ENCODE assay signal across 9 mouse cellular contexts in the genomic region with DNA sequence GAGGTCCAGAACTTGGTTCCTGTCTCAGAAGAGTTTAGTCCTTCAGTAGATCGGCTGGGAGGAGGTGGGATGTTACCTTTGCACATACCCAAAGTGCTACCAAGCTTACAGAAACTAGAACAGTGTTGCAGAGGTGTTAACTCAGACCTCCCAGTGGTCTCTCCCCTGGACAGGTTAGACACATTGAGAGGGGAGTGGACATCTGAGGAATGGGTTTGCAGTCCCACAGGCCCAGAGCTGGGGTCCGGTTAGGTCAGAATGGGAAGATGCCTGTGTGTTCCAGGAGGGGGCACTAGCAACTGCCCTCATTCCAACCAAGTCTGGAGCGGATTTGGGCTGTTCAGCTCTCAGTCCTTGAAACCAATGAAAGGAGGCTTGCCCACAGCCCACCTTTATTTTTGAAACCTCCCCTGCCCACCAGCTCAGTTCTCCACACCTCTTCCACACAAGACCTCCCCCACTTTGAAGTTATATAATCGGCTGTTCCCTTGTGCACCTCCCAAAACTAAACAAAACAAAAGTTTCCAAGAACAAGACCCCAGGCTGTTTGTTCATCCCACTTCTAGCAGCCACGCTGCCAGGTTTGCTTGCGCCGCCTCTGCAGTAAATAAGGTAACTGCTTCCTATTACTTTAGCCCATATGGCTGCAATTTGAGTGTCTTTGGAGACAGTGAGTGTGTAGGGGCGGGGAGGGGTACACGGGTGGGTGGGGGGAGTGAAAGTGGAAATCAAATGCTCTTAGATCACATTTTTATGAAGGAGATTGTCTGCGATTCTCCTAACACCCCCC. TPM values are rescaled to one million over a fixed set of nuclear protein-coding genes. Genes with fewer than 3 reads are reported as not detected.
DNase-seq lines count a peak whose midpoint lies in the region; ATAC-seq lines count a peak whose summit lies in the region.
"Had no signal": no experiment of that assay in that cellular context is flagged by ENCODE, and none has a peak within 500 bp of the region (broad histone marks: within the 10 kb centered on the region; RNA-seq: fewer than 3 reads in every experiment).

No protein-coding gene starts in this region.

- H3K9ac ChIP-seq in forebrain, embryonic 16.5 days (replicated peaks; ENCODE audit: low read depth, low read length): no peak overlapping the region
- no peak overlapping the region for H3K9ac ChIP-seq in midbrain, embryonic 11.5 days (ENCODE audit: low read length)
- H3K9ac ChIP-seq in midbrain, embryonic 15.5 days: no peak overlapping the region
- no peak overlapping the region for H3K9ac ChIP-seq in forebrain, embryonic 14.5 days (ENCODE audit: low read length)

- no peak overlapping the region; the same call in 1 of the 2 replicates for H3K4me2 ChIP-seq in forebrain, embryonic 16.5 days (ENCODE audit: low read length)
- no peak overlapping the region for H3K4me2 ChIP-seq in midbrain, embryonic 11.5 days
- no peak overlapping the region for H3K4me2 ChIP-seq in midbrain, embryonic 15.5 days
- peak overlapping the region; percentile 30; the same call in 1 of the 2 replicates for H3K4me2 ChIP-seq in forebrain, embryonic 14.5 days (ENCODE audit: low read length)

- peaks cover 92% of the 10 kb centered on the region for H3K27me3 ChIP-seq in forebrain, embryonic 10.5 days (ENCODE audit: poor library complexity, severe bottlenecking)
- peaks cover 58% of the 10 kb centered on the region for H3K27me3 ChIP-seq in forebrain, embryonic 16.5 days (replicated peaks; ENCODE audit: control insufficient read depth, insufficient read depth, low read length)
- H3K27me3 ChIP-seq in midbrain, embryonic 11.5 days (ENCODE audit: control insufficient read depth, insufficient read depth, low read length): peaks cover 78% of the 10 kb centered on the region
- H3K27me3 ChIP-seq in midbrain, embryonic 15.5 days (replicated peaks): peaks cover 73% of the 10 kb centered on the region
- peaks cover 75% of the 10 kb centered on the region for H3K27me3 ChIP-seq in forebrain, embryonic 14.5 days (replicated peaks; ENCODE audit: control insufficient read depth, insufficient read depth, low read length)

- H3K4me1 ChIP-seq in forebrain, embryonic 10.5 days: peaks cover 93% of the 10 kb centered on the region
- H3K4me1 ChIP-seq in forebrain, embryonic 16.5 days (replicated peaks; ENCODE audit: control insufficient read depth, insufficient read depth, low read length): peaks cover 57% of the 10 kb centered on the region
- peaks cover 53% of the 10 kb centered on the region for H3K4me1 ChIP-seq in midbrain, embryonic 11.5 days (ENCODE audit: control insufficient read depth, insufficient read depth, low read length)
- H3K4me1 ChIP-seq in midbrain, embryonic 15.5 days: peaks cover 61% of the 10 kb centered on the region
- H3K4me1 ChIP-seq in forebrain, embryonic 14.5 days (ENCODE audit: control insufficient read depth, insufficient read depth, low read length): peaks cover 37% of the 10 kb centered on the region

- H3K9me3 ChIP-seq in forebrain, embryonic 10.5 days: no peaks in the 10 kb centered on the region
- H3K9me3 ChIP-seq in forebrain, embryonic 16.5 days (ENCODE audit: control insufficient read depth, low read length): no peaks in the 10 kb centered on the region
- H3K9me3 ChIP-seq in midbrain, embryonic 11.5 days (ENCODE audit: control insufficient read depth, low read length): no peaks in the 10 kb centered on the region
- no peaks in the 10 kb centered on the region for H3K9me3 ChIP-seq in midbrain, embryonic 15.5 days
- no peaks in the 10 kb centered on the region for H3K9me3 ChIP-seq in forebrain, embryonic 14.5 days (replicated peaks; ENCODE audit: control insufficient read depth, low read length)

- DNase-seq in forebrain, embryonic 10.5 days (ENCODE audit: extremely low spot score, low spot score): peak; percentile 60
- peak; percentile 94 for DNase-seq in midbrain, embryonic 11.5 days (ENCODE audit: low spot score, missing footprints)
- DNase-seq in forebrain, embryonic 14.5 days (ENCODE audit: low spot score): peak; percentile 54
- DNase-seq in retina, embryonic 14.5 days (ENCODE audit: low spot score): peak; percentile 68
- no peak for DNase-seq in urinary bladder, adult 18-20 months (ENCODE audit: low spot score in 2 of 2)

- H3K36me3 ChIP-seq in forebrain, embryonic 10.5 days (replicated peaks): peaks cover 4% of the 10 kb centered on the region
- no peaks in the 10 kb centered on the region for H3K36me3 ChIP-seq in forebrain, embryonic 16.5 days (ENCODE audit: control insufficient read depth, insufficient read depth)
- 0 out of 2 replicates have a peak, but pooled peaks cover 2% of the 10 kb centered on the region for H3K36me3 ChIP-seq in midbrain, embryonic 11.5 days (ENCODE audit: control insufficient read depth, insufficient read depth, low read length)
- no peaks in the 10 kb centered on the region for H3K36me3 ChIP-seq in midbrain, embryonic 15.5 days (replicated peaks)
- H3K36me3 ChIP-seq in forebrain, embryonic 14.5 days (ENCODE audit: control insufficient read depth, insufficient read depth, low read length): peaks cover 4% of the 10 kb centered on the region
- H3K36me3 ChIP-seq: G1E had no signal

- peak overlapping the region; percentile 33 for H3K4me3 ChIP-seq in forebrain, embryonic 10.5 days
- H3K4me3 ChIP-seq in forebrain, embryonic 16.5 days (replicated peaks; ENCODE audit: low read length): no peak overlapping the region
- no peak overlapping the region for H3K4me3 ChIP-seq in midbrain, embryonic 11.5 days (ENCODE audit: low read depth, low read length)
- H3K4me3 ChIP-seq in midbrain, embryonic 15.5 days: no peak overlapping the region
- no peak overlapping the region for H3K4me3 ChIP-seq in forebrain, embryonic 14.5 days (ENCODE audit: low read depth, low read length)

- ATAC-seq in forebrain, embryonic 16.5 days: no peak
- no peak for ATAC-seq in midbrain, embryonic 11.5 days (ENCODE audit: low FRiP score)
- ATAC-seq in midbrain, embryonic 15.5 days (replicated peaks): no peak
- ATAC-seq in forebrain, embryonic 14.5 days: no peak
- no peak for ATAC-seq in activated CD4-positive, CD25-positive, alpha-beta regulatory T cell, adult 4 months

- H3K27ac ChIP-seq in forebrain, embryonic 10.5 days: no peak overlapping the region
- H3K27ac ChIP-seq in forebrain, embryonic 16.5 days (ENCODE audit: low read length): no peak overlapping the region
- H3K27ac ChIP-seq in midbrain, embryonic 11.5 days (ENCODE audit: low read depth, low read length): no peak overlapping the region
- no peak overlapping the region for H3K27ac ChIP-seq in midbrain, embryonic 15.5 days
- H3K27ac ChIP-seq in forebrain, embryonic 14.5 days (ENCODE audit: low read depth, low read length): no peak overlapping the region

- WGBS in forebrain, embryonic 10.5 days: 1% methylated on average over 10 of the region's 10 CpGs
- 2% methylated on average over 10 of the region's 10 CpGs for WGBS in forebrain, embryonic 16.5 days
- WGBS in midbrain, embryonic 11.5 days: 4% methylated on average over 10 of the region's 10 CpGs
- 3% methylated on average over 10 of the region's 10 CpGs for WGBS in midbrain, embryonic 15.5 days
- 4% methylated on average over 10 of the region's 10 CpGs for WGBS in forebrain, embryonic 14.5 days

RNA-seq across cellular contexts. Expression of a gene that starts 3.2 kb away (rescaled TPM):
- 9.5 and 11.3 TPM in 2 replicates for polyA plus RNA-seq in forebrain, embryonic 10.5 days (2016; fragmentation: Nextera tagmentation; extraction: Ambion mirVana)
- polyA plus RNA-seq in forebrain, embryonic 16.5 days (2015; fragmentation: Nextera tagmentation; extraction: Ambion mirVana): 12.3 and 13.4 TPM in 2 replicates
- 11.3 and 11.9 TPM in 2 replicates for polyA plus RNA-seq in midbrain, embryonic 11.5 days (2014; fragmentation: Nextera tagmentation; extraction: Ambion mirVana)
- polyA plus RNA-seq in midbrain, embryonic 15.5 days (2015; fragmentation: Nextera tagmentation; extraction: Ambion mirVana): 9.6 and 9.7 TPM in 2 replicates
- polyA plus RNA-seq in forebrain, embryonic 14.5 days (2014; fragmentation: Nextera tagmentation; extraction: Ambion mirVana): 12.8 and 15.0 TPM in 2 replicates
- polyA plus RNA-seq in activated CD4-positive, CD25-positive, alpha-beta regulatory T cell, adult 4 months (2017; shearing (Covaris generic)): 1 to 10 TPM; 5.3 to 7.5 TPM
- polyA plus RNA-seq: G1E had no signal

RNA-seq across cellular contexts. Expression of a gene that starts 21.2 kb away (rescaled TPM):
- polyA plus RNA-seq in forebrain, embryonic 10.5 days (2016; fragmentation: Nextera tagmentation; extraction: Ambion mirVana): 115 and 127 TPM in 2 replicates
- polyA plus RNA-seq in forebrain, embryonic 16.5 days (2015; fragmentation: Nextera tagmentation; extraction: Ambion mirVana): 24.9 and 26.7 TPM in 2 replicates
- polyA plus RNA-seq in midbrain, embryonic 11.5 days (2014; fragmentation: Nextera tagmentation; extraction: Ambion mirVana): 66.7 and 70.5 TPM in 2 replicates
- polyA plus RNA-seq in midbrain, embryonic 15.5 days (2015; fragmentation: Nextera tagmentation; extraction: Ambion mirVana): 17.6 and 19.6 TPM in 2 replicates
- 19.2 and 22.1 TPM in 2 replicates for polyA plus RNA-seq in forebrain, embryonic 14.5 days (2014; fragmentation: Nextera tagmentation; extraction: Ambion mirVana)
- polyA plus RNA-seq in activated CD4-positive, CD25-positive, alpha-beta regulatory T cell, adult 4 months (2017; shearing (Covaris generic)): 1 to 10 TPM; 1.1 to 1.4 TPM
- polyA plus RNA-seq: G1E had no signal

RNA-seq across cellular contexts. Expression of a gene that starts 42.1 kb away (rescaled TPM):
- 3.3 and 4.6 TPM in 2 replicates for polyA plus RNA-seq in forebrain, embryonic 10.5 days (2016; fragmentation: Nextera tagmentation; extraction: Ambion mirVana)
- 18.1 and 18.5 TPM in 2 replicates for polyA plus RNA-seq in forebrain, embryonic 16.5 days (2015; fragmentation: Nextera tagmentation; extraction: Ambion mirVana)
- polyA plus RNA-seq in midbrain, embryonic 11.5 days (2014; fragmentation: Nextera tagmentation; extraction: Ambion mirVana): 6.3 and 7.0 TPM in 2 replicates
- 23.7 and 24.7 TPM in 2 replicates for polyA plus RNA-seq in midbrain, embryonic 15.5 days (2015; fragmentation: Nextera tagmentation; extraction: Ambion mirVana)
- 9.3 and 14.5 TPM in 2 replicates for polyA plus RNA-seq in forebrain, embryonic 14.5 days (2014; fragmentation: Nextera tagmentation; extraction: Ambion mirVana)
- 1 to 10 TPM; 2.0 to 2.4 TPM for polyA plus RNA-seq in activated CD4-positive, CD25-positive, alpha-beta regulatory T cell, adult 4 months (2017; shearing (Covaris generic))

RNA-seq across cellular contexts. Expression of a gene that starts 56.0 kb away (rescaled TPM):
- polyA plus RNA-seq in forebrain, embryonic 10.5 days (2016; fragmentation: Nextera tagmentation; extraction: Ambion mirVana): not detected in 2 replicates
- polyA plus RNA-seq in forebrain, embryonic 16.5 days (2015; fragmentation: Nextera tagmentation; extraction: Ambion mirVana): not detected in 2 replicates
- not detected in 2 replicates for polyA plus RNA-seq in midbrain, embryonic 11.5 days (2014; fragmentation: Nextera tagmentation; extraction: Ambion mirVana)
- polyA plus RNA-seq in midbrain, embryonic 15.5 days (2015; fragmentation: Nextera tagmentation; extraction: Ambion mirVana): not detected in 2 replicates
- not detected in 2 replicates for polyA plus RNA-seq in forebrain, embryonic 14.5 days (2014; fragmentation: Nextera tagmentation; extraction: Ambion mirVana)
- polyA plus RNA-seq in activated CD4-positive, CD25-positive, alpha-beta regulatory T cell, adult 4 months (2017; shearing (Covaris generic)): not detected
- polyA plus RNA-seq: G1E had no signal

Comparison
In these comparisons a context has a peak if more than half of its experiments do, and no peak if none do; other contexts are left out.
1. DNase-seq: peak in forebrain, embryonic 10.5 days (single experiment), midbrain, embryonic 11.5 days (single experiment), forebrain, embryonic 14.5 days (single experiment) and retina, embryonic 14.5 days (single experiment); none in urinary bladder, adult 18-20 months (0 of 2).